Mouse (Mus musculus): ENCODE measurements around the gene Lrrc36.

The Lrrc36 gene

DNA sequence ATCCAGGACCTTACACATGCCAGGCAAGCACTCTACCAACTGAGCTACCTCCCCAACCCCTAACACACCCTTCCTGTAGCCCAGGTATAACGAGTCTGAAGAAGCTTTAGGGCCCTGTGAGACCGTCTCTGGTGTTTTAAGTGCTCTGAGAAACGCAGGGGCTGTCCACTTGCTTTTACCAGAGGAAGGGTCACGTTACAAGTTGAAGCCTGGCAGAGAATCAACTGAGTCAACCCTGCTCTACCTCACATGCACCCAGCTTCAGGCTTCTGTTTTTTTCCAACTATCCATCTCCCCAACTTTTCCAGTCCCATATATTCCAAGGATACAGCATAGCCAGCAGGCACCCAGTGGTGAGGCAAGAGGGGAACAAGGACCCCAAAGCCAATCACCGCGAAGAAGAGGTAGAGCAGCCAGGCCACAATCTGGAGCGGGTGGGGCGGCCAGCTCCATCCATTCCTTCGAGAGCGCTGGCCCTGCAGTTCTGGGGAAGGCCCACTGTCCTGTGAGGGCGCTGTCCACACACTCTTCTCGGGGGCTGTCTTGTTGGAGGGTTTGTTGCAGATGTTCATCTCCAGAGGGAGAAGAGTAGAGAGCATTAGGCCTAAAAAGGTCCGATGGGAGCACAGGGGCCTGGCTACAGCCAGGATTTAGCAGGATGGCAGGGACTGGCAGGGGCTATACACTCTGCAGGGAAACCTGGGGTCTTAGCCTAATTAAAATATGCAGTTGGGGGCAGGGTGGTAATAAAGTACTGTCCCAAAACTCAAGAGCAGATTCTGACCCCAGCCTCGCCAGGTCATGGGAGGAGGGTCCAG, 70.0 kb downstream of the Lrrc36 start:
- DNase-seq (ENCODE audit: low spot score in 2 of 2) = no peak

GRCm38 (mm10) chr8:105484030-105484368, 70.6 kb downstream of the Lrrc36 start:
- no peak for DNase-seq (ENCODE audit: low spot score in 2 of 2)

DNA sequence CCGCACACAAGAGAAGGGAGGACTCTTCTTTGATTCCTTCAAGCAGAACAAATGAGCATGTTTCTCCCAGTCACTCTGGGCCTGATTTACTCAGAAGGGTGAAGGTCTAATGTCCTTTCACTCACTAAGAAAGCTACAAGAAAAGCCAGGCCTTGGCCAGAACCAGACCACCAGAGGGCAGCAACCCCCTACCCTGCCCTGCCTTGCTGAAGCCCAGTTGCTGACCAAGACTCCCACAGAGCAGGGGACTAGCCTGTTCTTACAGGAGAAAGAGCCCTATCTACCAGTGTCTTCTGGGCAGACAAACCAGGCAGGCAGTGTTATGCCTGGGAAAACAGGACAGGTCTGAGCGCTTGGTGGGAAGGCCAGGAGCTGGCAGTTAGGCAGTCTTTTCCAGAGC, 71.0 kb downstream of the Lrrc36 start:
- no peak for DNase-seq (ENCODE audit: low spot score in 2 of 2)

- DNase-seq (ENCODE audit: low spot score in 2 of 2) = no peak
These were observed 74.7 kb downstream of the Lrrc36 start for GRCm38 (mm10) chr8:105488082-105488481.

DNA sequence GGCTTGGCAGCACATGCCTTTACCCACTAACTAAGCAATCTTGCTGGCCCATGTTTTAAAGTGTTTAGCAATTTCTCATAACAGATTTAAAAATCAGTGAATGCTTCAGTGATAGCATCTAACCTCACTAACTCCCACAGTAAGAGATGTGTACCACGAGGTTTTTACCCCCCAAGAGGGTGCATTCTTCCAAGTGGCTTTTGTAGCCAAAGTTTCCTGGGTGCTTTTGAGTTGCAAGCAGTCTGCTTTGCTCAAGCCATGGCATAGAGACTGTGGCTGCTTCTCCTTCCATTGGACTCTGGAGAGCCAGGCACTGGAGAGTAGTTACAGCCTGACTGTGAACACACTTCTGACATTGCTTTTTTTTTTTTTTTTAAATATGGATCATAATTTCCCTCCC, 75.9 kb downstream of the Lrrc36 start:
- DNase-seq (ENCODE audit: low spot score in 2 of 2) = no peak

DNA sequence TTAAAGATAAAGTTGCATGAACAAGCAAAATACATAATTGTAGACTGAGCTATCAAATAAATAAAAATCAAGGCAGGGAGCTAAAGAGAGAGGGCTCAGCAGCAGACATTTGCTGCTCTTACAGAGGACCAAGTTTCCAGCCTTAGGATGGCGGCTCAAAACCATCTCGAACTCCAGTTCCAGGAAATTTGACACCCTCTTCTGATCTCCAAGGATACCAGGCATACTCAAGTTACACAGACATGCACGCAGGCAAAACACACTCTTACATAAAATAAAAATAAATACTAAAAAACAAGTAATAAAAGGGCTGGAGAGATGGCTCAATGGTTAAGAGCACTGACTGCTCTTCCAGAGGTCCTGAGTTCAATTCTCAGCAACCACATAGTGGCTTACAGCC, 80.1 kb downstream of the Lrrc36 start:
- no peak for DNase-seq (ENCODE audit: low spot score in 2 of 2)

- DNase-seq (ENCODE audit: low spot score in 2 of 2) = no peak
These were observed 81.2 kb downstream of the Lrrc36 start for GRCm38 (mm10) chr8:105494566-105494965.

GRCm38 (mm10) chr8:105495350-105496302, 82.3 kb downstream of the Lrrc36 start:
- no peak for DNase-seq (ENCODE audit: low spot score in 2 of 2)

DNA sequence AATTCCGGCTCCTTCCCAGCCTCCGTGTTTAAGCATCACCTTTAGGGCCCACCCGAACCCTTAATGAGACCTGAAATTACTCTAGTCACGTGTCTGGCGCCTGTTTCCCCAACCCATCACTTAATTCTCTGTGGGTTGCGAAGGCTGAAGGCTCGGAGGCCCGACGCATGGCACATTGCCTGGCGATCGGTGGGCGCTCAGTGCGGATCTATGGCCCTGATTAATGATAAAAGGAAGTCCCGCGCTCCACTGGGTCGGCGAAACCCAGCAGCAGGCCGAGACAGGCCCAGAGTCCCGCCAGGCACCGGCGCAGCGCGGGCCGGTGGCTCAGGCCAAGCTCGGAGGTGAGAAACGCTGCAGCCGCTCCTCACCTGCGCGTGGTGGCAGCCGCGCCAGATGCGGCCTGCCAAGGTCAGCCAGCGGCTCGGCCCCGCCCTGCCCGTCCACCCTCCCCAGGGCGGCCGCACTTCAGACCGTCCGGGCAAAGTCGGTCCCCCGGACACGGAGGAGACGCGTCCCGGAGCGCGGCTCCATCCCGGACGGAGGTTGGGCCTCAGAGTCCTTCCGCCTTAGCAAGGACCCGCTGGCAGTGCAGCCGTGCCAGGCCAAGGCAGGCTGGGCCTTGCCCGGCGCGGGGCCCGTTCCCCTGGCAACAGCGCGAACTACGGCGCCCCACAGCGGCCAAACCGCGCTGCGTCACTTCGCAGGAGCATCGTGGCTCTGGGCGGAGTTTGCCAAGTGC, 83.2 kb downstream of the Lrrc36 start, which contains the start of gene Zdhhc1:
TSS of gene Zdhhc1 (minus strand) at position 464 of the 742 bp plus-strand sequence.
- DNase-seq (ENCODE audit: low spot score in 2 of 2) = peak; percentile 68 to 84

- no peak for DNase-seq (ENCODE audit: low spot score in 2 of 2)
These were observed 86.4 kb downstream of the Lrrc36 start for GRCm38 (mm10) chr8:105499787-105500186.

GRCm38 (mm10) chr8:105504617-105505016, 91.2 kb downstream of the Lrrc36 start:
- no peak for DNase-seq (ENCODE audit: low spot score in 2 of 2)

DNA sequence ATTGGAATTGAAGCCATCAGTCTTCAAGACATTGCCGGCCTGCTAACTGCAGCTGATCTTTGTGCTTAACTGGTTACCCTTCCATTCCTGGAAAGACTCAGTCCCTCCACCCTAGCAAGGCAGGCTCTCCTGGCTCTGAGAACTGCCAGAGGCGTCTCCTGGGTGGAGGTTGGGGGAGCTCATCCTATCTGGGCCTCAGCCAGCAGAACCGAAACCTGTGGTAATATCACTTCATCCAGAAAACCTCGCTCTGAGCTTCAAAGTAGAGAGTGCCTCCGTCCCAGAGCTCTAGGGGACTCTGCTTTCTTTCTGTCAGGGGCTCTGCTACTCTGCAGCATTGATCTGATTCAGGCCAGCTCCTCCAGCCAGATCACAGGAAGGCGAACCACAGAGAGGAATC, 93.6 kb downstream of the Lrrc36 start:
- DNase-seq (ENCODE audit: low spot score in 2 of 2) = no peak

DNA sequence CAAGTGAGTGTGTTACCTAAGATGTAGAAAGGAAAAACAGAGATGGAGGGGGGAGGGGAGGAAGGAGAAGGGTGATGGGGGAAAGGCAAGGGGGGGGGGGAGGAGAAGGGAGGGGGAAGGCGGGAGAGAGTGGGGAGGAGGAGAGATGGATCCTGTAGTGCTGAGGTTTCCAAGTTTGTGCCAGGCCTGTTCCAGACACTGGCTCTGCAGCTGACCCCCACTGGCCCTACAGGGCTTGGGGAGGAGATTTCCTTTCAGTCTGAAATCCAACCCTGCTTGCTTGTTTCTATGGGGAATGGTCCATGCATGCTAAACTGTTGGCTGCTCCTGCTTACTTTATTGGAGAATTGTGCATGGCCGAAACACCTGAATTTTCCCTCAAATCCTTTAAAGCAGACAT, 95.4 kb downstream of the Lrrc36 start:
- DNase-seq (ENCODE audit: low spot score in 2 of 2) = no peak

GRCm38 (mm10) chr8:105509997-105510735, 96.8 kb downstream of the Lrrc36 start:
- no peak for DNase-seq (ENCODE audit: low spot score in 2 of 2)

Data from thymus, postnatal 10 days (tissue).